Mouse (Mus musculus) hematopoietic stem cell, adult 5-6 weeks (primary cell): ENCODE data around the gene Angptl6. TPM values are rescaled to one million over a fixed set of nuclear protein-coding genes. Genes with fewer than 3 reads are reported as not detected.

Source experiments
- ATAC-seq, 2 experiments: fragments of 125-278 bp in 1 of 2; replicated peaks in 1 of 2; 2 replicates each; pipeline ENCODE4 v1.8.0; 2016 to 2017; ENCODE audit warnings: inconsistent platforms in 2 of 2, mild to moderate bottlenecking in 2 of 2, moderate number of reproducible peaks in 2 of 2, low read depth in 1 of 2, moderate TSS enrichment in 1 of 2; ENCODE audit not compliant: low FRiP score in 2 of 2, poor library complexity in 2 of 2, severe bottlenecking in 2 of 2, insufficient read depth in 1 of 2, low TSS enrichment in 1 of 2
- total RNA-seq: library from RNA; stranded (forward); fragments of 172-1452, 232-1000 nt; gene quantifications from 2 replicates; pipeline ENCODE4 v1.2.3, GENCODE M21; 2017

Angptl6 gene
- total RNA-seq, 1 experiment from 2014 or later = 0.79 TPM

- ATAC-seq = no peak
These were observed 9.9 kb upstream of the Angptl6 start for GRCm38 (mm10) chr9:20889185-20890141.

DNA sequence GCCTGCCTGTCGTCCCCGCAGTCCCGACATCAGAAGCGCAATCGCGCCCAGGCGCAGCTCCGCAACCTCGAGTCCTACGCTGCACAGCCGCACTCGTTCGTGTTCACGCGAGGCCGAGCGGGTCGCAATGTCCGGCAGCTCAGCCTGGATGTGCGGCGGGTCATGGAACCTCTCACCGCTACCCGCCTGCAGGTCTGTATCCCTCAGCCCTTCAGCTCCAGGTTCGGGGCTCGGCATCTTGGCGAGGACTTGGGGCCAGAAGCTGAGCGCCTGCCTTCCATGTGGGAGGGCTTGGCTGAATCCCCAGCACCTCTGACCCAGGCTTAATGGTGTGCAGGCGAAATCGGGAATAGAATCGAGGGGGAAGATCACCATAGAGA is 8.8 kb upstream of the Angptl6 start:
- no peak for ATAC-seq

DNA sequence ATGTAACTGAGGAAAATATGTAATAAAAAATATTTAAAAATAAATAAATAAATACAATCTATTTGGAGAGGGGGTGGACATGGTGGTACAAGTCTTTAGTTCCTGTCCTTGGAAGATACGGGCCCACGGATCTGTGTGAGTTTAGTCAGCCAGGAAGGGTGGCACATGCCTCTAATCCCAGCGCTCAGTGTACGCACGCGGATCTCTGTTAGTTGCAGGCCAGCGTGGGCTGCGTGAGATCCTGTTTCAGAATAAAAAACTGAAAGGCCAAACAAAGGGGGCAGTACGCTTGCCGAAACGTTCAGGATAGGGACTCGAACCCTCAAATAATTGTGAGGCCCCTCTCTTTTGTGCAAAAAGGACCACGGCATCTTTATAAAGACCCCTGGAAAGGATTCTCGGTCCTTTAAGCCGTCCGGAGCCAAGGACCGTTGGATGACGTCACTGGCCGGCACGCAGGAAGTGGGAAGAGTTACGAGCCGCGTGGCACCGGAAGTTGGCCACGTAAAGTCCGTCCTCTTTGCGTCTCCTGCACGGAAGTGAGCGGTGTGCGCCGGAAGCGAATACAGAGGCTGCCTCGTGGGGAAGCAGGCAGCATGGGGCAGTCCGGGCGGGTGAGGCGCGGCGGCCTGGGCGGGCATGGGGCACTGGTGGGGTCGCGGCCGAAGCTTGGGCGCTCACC is 8.3 kb upstream of the Angptl6 start, which contains the start of gene Ppan:
Gene Ppan (plus strand): TSS at position 472 of the 682 bp plus-strand sequence.
- ATAC-seq = peak; percentile 93 to 97

- no peak for ATAC-seq
These were observed 7.7 kb upstream of the Angptl6 start for GRCm38 (mm10) chr9:20887191-20887590.

DNA sequence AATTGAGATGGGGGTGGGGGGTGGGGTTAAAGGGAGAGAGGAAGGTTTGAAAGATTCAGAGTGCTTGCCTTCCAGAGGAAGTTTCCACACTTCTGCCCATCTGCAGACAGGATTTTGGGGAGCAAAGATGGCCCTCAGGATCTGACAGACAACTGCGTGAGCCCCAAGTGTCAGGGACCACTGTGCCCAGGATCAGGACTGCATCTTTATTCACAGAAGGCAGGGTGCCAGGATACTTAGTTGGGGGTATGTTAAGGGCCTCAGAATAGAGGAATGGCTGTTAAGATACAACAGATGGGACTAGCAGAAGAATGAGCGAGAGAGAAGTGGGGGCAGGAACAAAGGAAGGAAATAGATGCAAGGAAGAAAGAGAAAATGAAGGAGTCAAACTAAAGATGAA is 7.0 kb upstream of the Angptl6 start:
- ATAC-seq = no peak

DNA sequence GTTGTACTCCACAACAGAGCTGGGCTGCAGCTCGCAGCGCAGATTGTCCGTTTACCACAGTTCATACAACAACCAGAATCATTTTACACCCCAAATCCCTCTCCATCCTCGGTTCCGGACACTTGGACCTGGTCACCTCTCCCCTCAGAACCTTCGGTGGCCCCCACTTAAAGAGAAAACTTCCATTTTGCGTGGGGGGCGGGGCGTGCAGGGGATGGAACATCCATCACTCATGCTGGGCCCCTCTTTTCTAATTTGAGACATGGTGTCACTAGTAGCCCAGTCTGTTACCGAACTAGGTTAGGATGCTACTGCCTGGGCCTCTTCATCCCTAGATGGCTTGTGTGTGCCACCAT is 839 bp downstream of the Angptl6 start:
- ATAC-seq = no peak

DNA sequence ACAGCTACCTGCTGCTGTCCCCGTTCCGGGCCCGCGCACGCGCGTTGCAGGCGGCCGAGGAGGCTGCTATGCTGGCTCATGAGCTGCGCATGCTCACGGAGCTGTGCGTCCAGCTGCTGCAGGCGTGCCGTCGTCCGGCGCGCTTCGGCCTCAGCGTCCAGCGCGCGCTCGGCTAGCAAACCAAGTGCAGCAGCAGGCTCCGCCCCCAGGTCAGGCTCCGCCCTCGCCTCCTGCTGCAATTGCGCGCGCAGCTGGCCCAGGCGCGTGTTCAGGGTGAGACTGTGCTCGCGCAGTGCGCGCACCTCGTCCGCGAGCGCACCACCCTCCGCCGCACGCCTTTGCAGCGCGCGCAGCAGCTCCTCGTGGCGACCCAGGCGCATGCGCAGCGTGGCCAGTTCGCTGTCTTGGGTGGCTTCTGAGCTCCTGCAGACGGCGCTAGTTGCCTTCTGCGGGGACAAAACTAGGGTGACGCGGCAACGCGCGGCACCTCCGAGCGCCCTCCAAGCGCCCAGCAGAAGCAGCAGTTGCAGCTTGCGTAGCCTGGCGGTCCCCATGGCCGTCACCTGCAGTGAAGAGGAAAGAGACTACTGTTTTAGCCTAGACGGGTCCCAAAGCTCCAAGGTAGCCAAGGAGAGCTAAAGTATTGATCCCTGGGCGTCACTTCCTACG is 1.4 kb downstream of the Angptl6 start:
- peak; percentile 80 to 89 for ATAC-seq

DNA sequence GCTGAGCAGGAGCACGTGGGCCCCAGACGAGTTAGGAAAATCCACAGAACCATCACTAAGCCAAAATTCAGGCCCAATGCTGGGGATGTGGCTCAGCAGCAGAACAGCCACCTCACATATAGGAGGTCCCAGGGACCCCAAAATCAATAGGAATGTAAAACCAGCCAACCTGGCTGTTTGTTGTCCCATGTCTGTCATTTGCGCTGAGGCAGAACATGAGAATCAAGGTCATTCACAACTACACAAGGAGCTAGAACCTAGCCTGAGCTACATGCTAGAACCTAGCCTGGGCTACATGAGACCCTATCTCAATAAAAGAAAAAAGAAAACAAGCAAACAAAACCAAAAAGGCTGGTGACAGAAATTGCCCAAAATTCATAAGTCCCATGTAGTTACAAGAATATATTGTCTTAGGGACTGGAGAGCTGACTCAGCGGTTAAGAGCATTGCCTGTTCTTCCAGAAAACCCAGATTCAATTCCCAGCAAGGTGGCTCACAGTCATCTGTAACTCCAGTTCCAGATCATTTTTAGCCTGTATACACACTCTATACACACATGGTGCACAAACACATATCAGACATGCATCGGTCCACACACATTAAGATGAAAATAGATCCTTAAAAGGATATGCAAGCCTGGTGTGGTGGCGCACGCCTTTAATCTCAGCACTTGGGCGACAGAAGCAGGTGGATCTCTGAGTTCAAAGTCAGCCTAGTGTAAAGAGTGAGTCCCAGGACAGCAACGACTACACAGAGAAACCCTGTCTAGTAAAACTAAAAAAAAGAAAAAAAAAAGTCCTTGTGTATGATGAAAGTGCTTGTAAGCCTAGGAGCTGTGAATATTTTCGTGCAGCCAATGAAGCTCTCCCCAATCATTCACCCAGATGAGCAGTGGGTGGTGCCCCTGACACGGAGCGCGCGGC is 2.1 kb downstream of the Angptl6 start:
- no peak for ATAC-seq

DNA sequence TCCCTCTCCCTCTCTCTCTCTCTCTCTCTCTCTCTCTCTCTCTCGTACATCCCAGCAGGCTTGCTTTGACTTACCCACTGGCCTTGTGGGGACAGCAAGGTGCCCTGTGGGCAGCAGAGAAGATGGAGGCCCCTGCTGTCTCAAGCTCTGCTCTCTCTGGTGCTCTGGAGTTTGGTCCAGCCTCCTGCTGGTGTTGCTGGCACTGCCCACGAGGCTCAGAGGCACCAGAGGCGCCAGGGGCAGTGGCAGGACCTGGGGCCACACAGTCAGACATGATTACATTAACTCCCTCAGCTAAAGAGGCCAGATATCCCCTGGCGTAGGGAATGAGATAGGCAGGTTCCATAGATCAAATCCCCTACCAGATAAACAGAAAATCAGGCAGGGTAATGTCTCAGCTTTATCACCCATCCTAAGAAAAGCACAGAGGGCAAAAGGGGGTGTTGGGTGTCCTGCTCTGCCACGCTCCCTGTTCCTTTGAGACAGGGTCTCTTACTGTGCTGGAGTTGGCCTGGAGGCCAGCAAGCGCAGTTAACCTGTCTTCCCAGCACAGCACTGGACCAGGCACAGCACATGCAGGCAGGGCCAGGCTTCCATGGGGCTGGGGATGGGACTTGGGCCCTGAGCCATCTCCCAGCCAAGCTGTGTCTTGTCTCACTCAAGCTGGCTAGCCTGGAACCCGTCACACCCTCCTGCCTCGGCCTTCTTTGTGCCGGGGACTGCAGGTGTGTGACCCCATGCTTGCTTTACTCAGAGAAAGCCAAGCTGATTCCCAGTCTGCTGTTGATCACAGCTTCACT is 3.0 kb downstream of the Angptl6 start:
- ATAC-seq = no peak

DNA sequence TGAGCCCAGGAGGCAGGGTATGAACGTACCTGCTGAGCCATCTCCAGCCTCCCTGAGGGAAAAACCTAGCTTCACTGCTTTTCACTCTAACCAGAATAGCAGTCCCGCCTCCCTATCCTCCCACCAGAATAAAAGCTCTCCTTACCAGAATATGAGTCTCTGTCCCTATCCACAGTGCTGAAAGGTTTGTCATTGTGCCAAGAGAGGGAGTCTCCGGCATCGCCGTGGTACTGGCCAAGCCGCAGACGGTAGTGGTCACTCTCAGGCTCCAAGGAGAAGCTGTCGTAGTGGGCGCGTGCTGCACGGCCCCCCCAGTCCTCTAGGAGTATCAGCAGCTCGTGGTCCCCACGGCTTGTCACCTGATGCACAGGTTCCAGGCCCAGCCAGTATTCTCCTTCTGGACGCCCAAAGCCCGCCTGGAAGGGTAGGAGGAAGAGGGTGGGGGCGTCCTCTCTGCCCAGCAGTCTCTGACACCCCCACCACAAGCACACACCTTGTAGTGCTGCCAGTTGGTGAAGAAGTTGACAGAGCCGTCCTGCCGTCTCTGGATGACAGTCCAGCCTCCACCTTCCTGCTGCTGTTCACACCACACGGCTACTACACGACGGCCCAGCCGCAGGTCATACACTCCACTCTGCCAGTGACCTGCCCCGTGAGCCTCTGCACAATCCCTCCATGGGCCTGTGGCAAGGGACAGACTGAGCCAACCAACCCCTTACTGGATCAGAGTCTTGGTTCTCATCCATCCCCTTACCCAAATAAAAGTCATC is 4.3 kb downstream of the Angptl6 start:
- no peak for ATAC-seq

- ATAC-seq = no peak
These were observed 6.0 kb downstream of the Angptl6 start for GRCm38 (mm10) chr9:20873521-20873920.

DNA sequence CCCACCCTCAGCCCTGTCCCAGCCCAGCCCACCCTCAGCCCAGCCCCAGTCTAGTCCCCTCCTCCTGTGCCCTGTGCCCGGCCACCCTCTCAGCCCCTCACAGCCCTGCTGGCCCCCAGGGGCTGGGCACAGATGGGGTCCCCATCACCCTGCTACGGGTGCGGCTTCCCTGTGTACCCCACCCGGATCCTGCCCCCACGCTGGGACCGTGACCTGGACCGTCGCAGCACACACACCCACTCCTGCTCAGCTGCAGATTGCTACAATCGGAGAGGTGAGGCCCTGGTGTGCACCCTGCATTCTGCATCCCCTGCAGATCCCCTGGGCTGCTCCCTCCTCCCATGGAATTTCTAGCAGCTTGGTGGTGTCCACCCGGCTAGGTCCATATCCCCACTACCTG is 6.5 kb downstream of the Angptl6 start:
- ATAC-seq = no peak

DNA sequence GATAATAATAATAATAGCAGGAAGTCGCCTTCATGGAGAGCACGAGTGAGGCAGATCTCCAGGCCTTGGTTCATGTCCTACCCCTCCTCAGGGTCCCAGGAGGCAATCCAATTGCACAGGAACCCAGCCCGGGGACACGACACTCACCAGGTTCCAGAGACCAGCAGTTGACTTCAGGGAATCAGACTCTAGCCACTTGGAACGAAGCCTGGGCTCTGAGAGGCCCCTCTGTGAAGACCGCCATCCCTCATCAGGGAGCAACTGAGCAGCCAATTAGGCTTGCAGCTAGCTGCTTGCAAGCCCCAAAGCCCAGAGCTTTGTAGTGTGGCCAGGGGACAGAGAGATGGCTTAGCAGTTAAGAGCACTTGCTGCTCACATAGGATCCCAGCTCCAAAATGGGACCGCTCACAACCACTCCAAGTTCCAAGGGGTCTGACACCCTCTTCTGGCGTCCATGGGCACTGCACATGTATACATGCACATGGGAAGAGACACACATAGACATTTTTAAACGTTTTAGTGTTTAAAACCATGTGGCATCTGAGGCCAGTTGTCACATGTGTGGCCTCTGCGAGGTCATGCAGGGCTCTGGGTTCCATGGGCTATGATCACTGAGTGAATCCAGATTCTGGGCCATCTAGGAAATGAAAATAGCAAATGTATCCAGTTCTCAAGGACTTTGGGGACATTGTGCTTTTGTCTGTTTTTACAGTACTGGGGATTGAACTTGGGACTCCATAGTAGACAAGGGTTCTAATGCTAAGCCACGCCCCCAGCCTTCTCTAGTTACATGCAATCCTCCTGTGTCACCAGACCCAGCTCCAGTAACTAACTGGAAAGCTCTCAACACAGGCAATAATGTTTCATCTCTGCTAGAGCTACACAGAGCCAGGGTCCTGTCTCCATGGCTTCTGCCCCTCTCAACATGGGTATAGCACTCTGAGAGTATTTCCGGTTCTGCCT is 9.0 kb downstream of the Angptl6 start:
- no peak for ATAC-seq

DNA sequence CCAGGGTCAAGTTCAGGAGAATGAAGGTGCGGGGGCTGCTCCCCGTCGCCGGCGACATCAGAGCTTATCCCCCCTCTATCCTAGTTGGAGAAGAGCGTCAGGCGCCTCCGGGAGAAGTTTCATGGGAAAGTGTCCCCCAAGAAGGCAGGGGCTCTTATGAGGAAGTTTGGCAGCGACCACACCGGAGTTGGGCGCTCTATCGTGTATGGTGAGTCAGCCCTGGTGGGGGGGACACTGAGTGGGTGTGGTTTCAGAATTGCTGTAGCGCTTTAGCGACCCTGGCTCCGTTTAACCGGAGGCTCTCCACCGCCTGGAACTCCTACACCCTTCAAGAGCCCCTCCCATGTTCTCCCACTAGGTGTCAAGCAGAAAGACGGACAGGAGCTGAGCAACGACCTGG is 10.3 kb downstream of the Angptl6 start:
- peak; percentile 47 to 61; a peak in 3 of 4 replicates for ATAC-seq
